ENCODE assay signal across 14 mouse cellular contexts in genomic region chr16:74227285-74227684, GRCm38 (mm10).
DNase-seq lines count a peak whose midpoint lies in the region; ATAC-seq and TF ChIP-seq lines count a peak whose summit lies in the region.
"Had no signal": no experiment of that assay in that cellular context is flagged by ENCODE, and none has a peak within 500 bp of the region (broad histone marks: within the 10 kb centered on the region; RNA-seq: fewer than 3 reads in every experiment).

No protein-coding gene starts in this region.

- no peak for TF ChIP-seq EP300 in MEL (IDR thresholded peaks at IDR 0.05; ENCODE audit: low read depth in 1 of 2, low read length in 2 of 2)

- peak; percentile 3 for DNase-seq in heart, adult 8-10 months (ENCODE audit: low spot score)
- no peak for DNase-seq in heart, adult 9 months (ENCODE audit: low spot score in 2 of 2)
- peak; percentile 49 for DNase-seq in limb, embryonic 14.5 days (ENCODE audit: low spot score)
- no peak for DNase-seq in limb, embryonic 10.5 days (ENCODE audit: low spot score)
- peak; percentile 9 for DNase-seq in MEL (ENCODE audit: low read depth, low spot score)
- DNase-seq in fibroblast of lung, adult 2 months (ENCODE audit: low read depth), result peak; percentile 2
- no peak for DNase-seq in ovary, postnatal 14 days (ENCODE audit: low spot score)
- DNase-seq in cerebellum, adult 9-11 months, result no peak
- DNase-seq: cerebellum, adult 11-12 months; heart, postnatal 4 days; lung, postnatal 10 days had no signal

- no peak overlapping the region for H3K9ac ChIP-seq in limb, embryonic 14.5 days (ENCODE audit: low read depth, low read length, severe bottlenecking)
- H3K9ac ChIP-seq in MEL (ENCODE audit: control insufficient read depth, low read depth, low read length, poor library complexity, severe bottlenecking), result no peak overlapping the region
- H3K9ac ChIP-seq: intestine, embryonic 15.5 days; midbrain, embryonic 12.5 days had no signal

- no peaks in the 10 kb centered on the region for H3K27me3 ChIP-seq in limb, embryonic 14.5 days (ENCODE audit: control insufficient read depth, insufficient read depth, low read length)
- no peaks in the 10 kb centered on the region for H3K27me3 ChIP-seq in limb, embryonic 10.5 days (ENCODE audit: low read depth, poor library complexity, severe bottlenecking)
- H3K27me3 ChIP-seq in MEL (ENCODE audit: control insufficient read depth in 1 of 2, insufficient read depth in 2 of 2, low read length in 2 of 2), result no peaks in the 10 kb centered on the region
- H3K27me3 ChIP-seq: intestine, embryonic 15.5 days; midbrain, embryonic 12.5 days had no signal

- no peak for TF ChIP-seq POLR2A in limb, embryonic 14.5 days (IDR thresholded peaks at IDR 0.05; ENCODE audit: borderline replicate concordance, extremely low read depth, insufficient read depth, insufficient read length)
- no peak for TF ChIP-seq POLR2A in MEL (IDR thresholded peaks at IDR 0.05; ENCODE audit: control insufficient read depth in 1 of 2, insufficient read depth in 1 of 2, low read depth in 1 of 2, low read length in 2 of 2, poor library complexity in 1 of 2)

- peak; percentile 39 for TF ChIP-seq RAD21 in MEL (IDR thresholded peaks at IDR 0.05; ENCODE audit: low read depth, low read length)

- H3K4me3 ChIP-seq in limb, embryonic 14.5 days (replicated peaks; ENCODE audit: low read length), result no peak overlapping the region
- no peak overlapping the region for H3K4me3 ChIP-seq in limb, embryonic 10.5 days
- no peak overlapping the region for H3K4me3 ChIP-seq in MEL (ENCODE audit: control insufficient read depth in 1 of 2, insufficient read depth in 1 of 2, low read depth in 2 of 2, low read length in 2 of 2)
- H3K4me3 ChIP-seq: intestine, embryonic 15.5 days; midbrain, embryonic 12.5 days had no signal

- 0 out of 2 replicates have a peak, but pooled peaks cover 3% of the 10 kb centered on the region for H3K9me3 ChIP-seq in limb, embryonic 14.5 days (ENCODE audit: control insufficient read depth, low read length)
- H3K9me3 ChIP-seq in limb, embryonic 10.5 days (replicated peaks), result no peaks in the 10 kb centered on the region
- no peaks in the 10 kb centered on the region for H3K9me3 ChIP-seq in MEL (replicated peaks; ENCODE audit: insufficient read depth, low read length)
- H3K9me3 ChIP-seq: intestine, embryonic 15.5 days; midbrain, embryonic 12.5 days had no signal

- TF ChIP-seq CTCF in MEL (IDR thresholded peaks at IDR 0.05 in 2 of 3, conservative IDR thresholded peaks at IDR 0.05 in 1 of 3; ENCODE audit: control insufficient read depth in 1 of 3, insufficient read depth in 1 of 3, low read depth in 2 of 3, low read length in 3 of 3, poor library complexity in 1 of 3, severe bottlenecking in 1 of 3), result peak in 1 of 3 experiments; percentile 37; a peak in 1 of 6 replicates

- 0 out of 2 replicates have a peak, but pooled peaks cover 5% of the 10 kb centered on the region for H3K4me1 ChIP-seq in limb, embryonic 14.5 days (ENCODE audit: control insufficient read depth, insufficient read depth, low read length)
- peaks cover 21% of the 10 kb centered on the region for H3K4me1 ChIP-seq in limb, embryonic 10.5 days
- no peaks in the 10 kb centered on the region for H3K4me1 ChIP-seq in MEL (ENCODE audit: control insufficient read depth in 1 of 2, insufficient read depth in 2 of 2, low read length in 2 of 2)
- H3K4me1 ChIP-seq: intestine, embryonic 15.5 days; midbrain, embryonic 12.5 days had no signal

- H3K27ac ChIP-seq in limb, embryonic 14.5 days (replicated peaks; ENCODE audit: low read depth, low read length), result no peak overlapping the region
- H3K27ac ChIP-seq in limb, embryonic 10.5 days, result no peak overlapping the region
- no peak overlapping the region for H3K27ac ChIP-seq in MEL (ENCODE audit: control insufficient read depth, low read depth, low read length)
- H3K27ac ChIP-seq: intestine, embryonic 15.5 days; midbrain, embryonic 12.5 days had no signal

- H3K36me3 ChIP-seq in limb, embryonic 14.5 days (ENCODE audit: control insufficient read depth, insufficient read depth, low read length), result no peaks in the 10 kb centered on the region
- H3K36me3 ChIP-seq in limb, embryonic 10.5 days, result peaks cover 9% of the 10 kb centered on the region; the same call in 1 of the 2 replicates
- no peaks in the 10 kb centered on the region for H3K36me3 ChIP-seq in MEL (ENCODE audit: control insufficient read depth in 1 of 2, insufficient read depth in 2 of 2, low read length in 2 of 2)
- H3K36me3 ChIP-seq: intestine, embryonic 15.5 days; midbrain, embryonic 12.5 days had no signal

- H3K4me2 ChIP-seq in limb, embryonic 14.5 days (replicated peaks; ENCODE audit: low read depth, low read length, severe bottlenecking), result no peak overlapping the region
- H3K4me2 ChIP-seq: intestine, embryonic 15.5 days; midbrain, embryonic 12.5 days had no signal

- ATAC-seq in limb, embryonic 14.5 days (ENCODE audit: low FRiP score, low read depth), result no peak
- ATAC-seq: activated CD4-positive, CD25-positive, alpha-beta regulatory T cell, adult 4 months; intestine, embryonic 15.5 days had no signal

- H3K79me2 ChIP-seq in MEL (ENCODE audit: control insufficient read depth, insufficient read depth, low read length, poor library complexity), result no peaks in the 10 kb centered on the region

TF ChIP-seq in MEL, 35 proteins besides CTCF, POLR2A, EP300 and RAD21:
- no peak for TF ChIP-seq ZMIZ1 (IDR thresholded peaks at IDR 0.05; ENCODE audit: low read depth, low read length)
- peak; percentile 54 for TF ChIP-seq SMC3 (IDR thresholded peaks at IDR 0.05; ENCODE audit: low read depth, low read length)
- TF ChIP-seq ETS1 (IDR thresholded peaks at IDR 0.05; ENCODE audit: low read depth, low read length), result no peak
- TF ChIP-seq ELF1 (IDR thresholded peaks at IDR 0.05; ENCODE audit: low read depth, low read length), result no peak
- no peak for TF ChIP-seq E2F4 (IDR thresholded peaks at IDR 0.05; ENCODE audit: borderline replicate concordance, low read depth, low read length)
- TF ChIP-seq ZC3H11A (IDR thresholded peaks at IDR 0.05; ENCODE audit: low read depth, low read length), result peak; percentile 36
- no peak for TF ChIP-seq MYB (IDR thresholded peaks at IDR 0.05; ENCODE audit: low read depth, low read length)
- peak; percentile 67 for TF ChIP-seq USF1 (IDR thresholded peaks at IDR 0.05; ENCODE audit: low read depth, low read length)

Comparison
In these comparisons a context has a peak if more than half of its experiments do, and no peak if none do; other contexts are left out.
1. DNase-seq: peak in heart, adult 8-10 months (single experiment), limb, embryonic 14.5 days (single experiment), MEL (single experiment) and fibroblast of lung, adult 2 months (single experiment); none in heart, adult 9 months (0 of 2), limb, embryonic 10.5 days (single experiment), ovary, postnatal 14 days (single experiment) and cerebellum, adult 9-11 months (single experiment).